Mouse (Mus musculus): Measurements from ENCODE around the gene D11Wsu47e.

DNA sequence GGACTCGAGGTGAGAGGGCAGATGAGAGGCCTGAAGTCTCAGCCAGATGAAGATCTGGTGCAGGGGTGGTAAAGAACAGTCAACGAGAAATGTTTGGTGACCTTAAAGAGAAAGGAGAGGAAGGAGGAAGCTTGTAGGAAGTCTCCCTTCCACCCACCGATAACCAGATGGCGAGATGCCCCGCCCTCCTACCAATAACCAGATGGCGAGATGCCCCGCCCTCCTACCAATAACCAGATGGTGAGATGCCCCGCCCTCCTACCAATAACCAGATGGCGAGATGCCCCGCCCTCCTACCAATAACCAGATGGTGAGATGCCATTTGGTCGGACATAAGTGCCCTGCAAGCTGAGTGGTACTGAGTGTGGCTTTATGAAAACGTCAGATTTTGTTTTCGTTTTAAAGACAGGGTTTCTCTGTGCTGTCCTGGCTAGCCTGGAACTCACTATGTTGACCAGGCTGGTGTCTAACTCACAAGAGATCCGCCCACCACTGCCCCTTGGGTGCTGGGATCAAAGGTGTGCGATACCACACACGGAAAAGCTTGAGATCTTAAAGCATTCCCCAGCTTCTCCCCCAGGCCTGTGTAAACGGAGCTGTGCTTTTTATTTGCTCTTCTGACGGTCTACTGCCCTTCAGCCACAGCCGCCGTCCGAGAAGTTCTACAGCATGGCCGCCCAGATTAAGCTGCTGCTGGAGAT, 32.9 kb upstream of the D11Wsu47e start:
- no peak for TF ChIP-seq CTCF (IDR thresholded peaks at IDR 0.05; ENCODE audit: control insufficient read depth, insufficient read depth, insufficient read length)
- no peak for TF ChIP-seq USF1 (IDR thresholded peaks at IDR 0.05; ENCODE audit: low read depth)
- no peak for TF ChIP-seq CEBPB (IDR thresholded peaks at IDR 0.05; ENCODE audit: low read depth)
- TF ChIP-seq MYOD1 (IDR thresholded peaks at IDR 0.05; ENCODE audit: control insufficient read depth, insufficient read length, low read depth), result no peak
- no peak for TF ChIP-seq MAX (IDR thresholded peaks at IDR 0.05)
- no peak for TF ChIP-seq FOSL1 (IDR thresholded peaks at IDR 0.05; ENCODE audit: insufficient read depth, low read length, poor library complexity, severe bottlenecking)

Data from C2C12 (cell line).